Mouse (Mus musculus) ovary, postnatal 14 days (tissue): Measurements from ENCODE around the gene Gpd2.

Experiments used
- DNase-seq: peaks from one replicate; pipeline ENCODE4 v3.0.0; 2022; ENCODE audit warnings: low spot score

Gene Gpd2

GRCm38 (mm10) chr2:57237475-57237919 lies at the start of gene Gpd2:
Gene Gpd2 (plus strand): TSS chr2:57237635.
- no peak for DNase-seq

GRCm38 (mm10) chr2:57188237-57188636 lies 49.2 kb upstream of the Gpd2 start:
- no peak for DNase-seq

- DNase-seq, result no peak
Observed at GRCm38 (mm10) chr2:57190884-57191283, 46.6 kb upstream of the Gpd2 start.

GRCm38 (mm10) chr2:57199046-57199445 lies 38.4 kb upstream of the Gpd2 start:
- no peak for DNase-seq

- DNase-seq, result no peak
Observed at GRCm38 (mm10) chr2:57208472-57209083, 28.9 kb upstream of the Gpd2 start.

GRCm38 (mm10) chr2:57211049-57212001 lies 26.1 kb upstream of the Gpd2 start:
- no peak for DNase-seq

- DNase-seq, result no peak
Observed at GRCm38 (mm10) chr2:57213364-57213763, 24.1 kb upstream of the Gpd2 start.

GRCm38 (mm10) chr2:57223288-57224026 lies 14.0 kb upstream of the Gpd2 start:
- DNase-seq, result no peak

- DNase-seq, result no peak
Observed at GRCm38 (mm10) chr2:57225236-57225635, 12.2 kb upstream of the Gpd2 start.

- DNase-seq, result no peak
Observed at GRCm38 (mm10) chr2:57227425-57227824, 10.0 kb upstream of the Gpd2 start.

GRCm38 (mm10) chr2:57229647-57230240 lies 7.7 kb upstream of the Gpd2 start:
- no peak for DNase-seq

GRCm38 (mm10) chr2:57231432-57231831 lies 6.0 kb upstream of the Gpd2 start:
- DNase-seq, result no peak

GRCm38 (mm10) chr2:57232328-57232727 lies 5.1 kb upstream of the Gpd2 start:
- DNase-seq, result no peak

GRCm38 (mm10) chr2:57236246-57236645 lies 1.2 kb upstream of the Gpd2 start:
- no peak for DNase-seq

GRCm38 (mm10) chr2:57237026-57237425 lies 409 bp upstream of the Gpd2 start:
- no peak for DNase-seq

- DNase-seq, result peak; percentile 76
Observed at GRCm38 (mm10) chr2:57237920-57238613, 632 bp downstream of the Gpd2 start.

GRCm38 (mm10) chr2:57238614-57239165 lies 1.3 kb downstream of the Gpd2 start:
- no peak for DNase-seq

GRCm38 (mm10) chr2:57239356-57239755 lies 1.9 kb downstream of the Gpd2 start:
- DNase-seq, result no peak

GRCm38 (mm10) chr2:57243987-57244386 lies 6.6 kb downstream of the Gpd2 start:
- DNase-seq, result no peak

GRCm38 (mm10) chr2:57245721-57246328 lies 8.4 kb downstream of the Gpd2 start:
- no peak for DNase-seq

GRCm38 (mm10) chr2:57250113-57250512 lies 12.7 kb downstream of the Gpd2 start:
- no peak for DNase-seq
